Mouse (Mus musculus) monocyte, adult 5-6 weeks (primary cell): ENCODE results near the gene Dexi. TPM values are rescaled to one million over a fixed set of nuclear protein-coding genes. Genes with fewer than 3 reads are reported as not detected.

Experiments
- ATAC-seq: fragments of 153-309, 156-312 bp; replicated peaks from 2 replicates; pipeline ENCODE4 v1.8.0; 2017; ENCODE audit warnings: mild to moderate bottlenecking; ENCODE audit not compliant: low TSS enrichment, insufficient number of reproducible peaks, severe bottlenecking, poor library complexity, low FRiP score
- total RNA-seq: library from RNA; stranded (forward); fragments of 200-1000, 200-491, 200-594 nt; gene quantifications from 3 replicates; pipeline ENCODE4 v1.2.3, GENCODE M21; 2017

Gene Dexi
- total RNA-seq, 1 experiment from 2014 or later = 10.3 TPM

DNA sequence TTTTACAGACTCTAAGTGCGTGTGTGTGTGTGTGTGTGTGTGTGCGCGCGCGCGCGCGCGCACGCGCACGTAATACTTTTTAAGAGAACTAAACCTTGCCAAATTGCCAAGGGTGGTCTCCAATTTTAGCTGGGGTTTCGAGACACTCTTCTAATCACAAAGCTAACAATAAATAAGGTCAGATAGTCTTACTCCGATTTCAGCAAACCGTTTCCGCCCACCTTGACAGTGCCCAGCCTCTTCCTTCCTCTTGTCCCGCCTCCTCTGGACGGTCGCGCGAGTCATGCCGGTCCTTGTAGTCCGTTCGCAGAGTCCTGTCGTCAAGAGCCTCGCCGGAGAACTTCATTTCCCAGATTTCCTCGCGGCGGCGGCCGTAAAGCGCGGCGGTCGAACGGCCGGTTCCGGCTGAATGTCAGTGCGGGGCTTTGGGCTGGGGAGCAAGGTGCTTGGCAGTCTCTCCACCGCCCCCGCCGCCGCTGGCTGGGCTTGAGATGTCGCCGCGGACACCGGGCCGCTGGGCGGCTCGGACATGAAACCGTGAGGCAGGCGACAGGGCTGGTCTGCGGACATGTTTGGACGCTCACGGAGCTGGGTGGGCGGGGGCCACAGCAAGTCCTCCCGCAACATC is 2.3 kb upstream of the Dexi start, which contains the start of gene Clec16a:
Gene Clec16a (plus strand): TSS at position 345 of the 628 bp plus-strand sequence.
- peak; percentile 89 for ATAC-seq

DNA sequence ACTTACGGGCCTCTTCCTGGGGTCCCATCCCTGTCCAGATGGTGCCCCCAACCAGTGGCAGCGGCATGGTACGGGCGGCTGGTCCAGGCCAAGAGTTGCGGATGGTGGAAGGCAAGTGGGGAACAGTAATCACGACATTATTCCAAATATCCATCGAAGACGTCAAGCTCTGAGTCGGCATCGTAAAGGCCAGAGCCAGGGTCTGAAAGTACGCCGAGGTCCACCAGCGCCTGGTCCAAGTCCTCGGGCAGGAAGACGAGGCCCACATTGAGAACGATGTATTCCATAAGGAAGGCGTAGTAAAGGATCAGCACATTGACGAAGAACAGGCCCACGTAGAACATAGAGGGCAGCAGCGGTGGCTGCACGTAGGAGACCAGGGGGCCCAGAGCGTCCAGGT is 588 bp downstream of the Dexi start:
- ATAC-seq = no peak

DNA sequence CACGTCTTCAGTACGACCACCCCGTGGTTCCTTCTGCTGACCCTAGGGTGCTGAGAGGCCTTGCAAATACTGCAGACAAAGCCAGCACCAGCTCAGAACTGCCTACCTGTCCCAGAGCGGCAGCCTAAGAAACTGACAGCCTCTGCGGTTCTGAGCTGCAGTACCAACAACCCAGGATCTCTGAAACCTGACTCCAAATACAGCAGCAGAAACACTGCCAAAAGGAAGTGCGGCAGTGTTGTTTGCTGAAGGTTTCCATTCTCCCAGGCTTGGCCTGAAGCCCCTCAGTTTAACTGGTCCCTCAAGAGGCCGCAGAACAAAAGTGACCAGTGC is 1.3 kb downstream of the Dexi start:
- no peak for ATAC-seq

DNA sequence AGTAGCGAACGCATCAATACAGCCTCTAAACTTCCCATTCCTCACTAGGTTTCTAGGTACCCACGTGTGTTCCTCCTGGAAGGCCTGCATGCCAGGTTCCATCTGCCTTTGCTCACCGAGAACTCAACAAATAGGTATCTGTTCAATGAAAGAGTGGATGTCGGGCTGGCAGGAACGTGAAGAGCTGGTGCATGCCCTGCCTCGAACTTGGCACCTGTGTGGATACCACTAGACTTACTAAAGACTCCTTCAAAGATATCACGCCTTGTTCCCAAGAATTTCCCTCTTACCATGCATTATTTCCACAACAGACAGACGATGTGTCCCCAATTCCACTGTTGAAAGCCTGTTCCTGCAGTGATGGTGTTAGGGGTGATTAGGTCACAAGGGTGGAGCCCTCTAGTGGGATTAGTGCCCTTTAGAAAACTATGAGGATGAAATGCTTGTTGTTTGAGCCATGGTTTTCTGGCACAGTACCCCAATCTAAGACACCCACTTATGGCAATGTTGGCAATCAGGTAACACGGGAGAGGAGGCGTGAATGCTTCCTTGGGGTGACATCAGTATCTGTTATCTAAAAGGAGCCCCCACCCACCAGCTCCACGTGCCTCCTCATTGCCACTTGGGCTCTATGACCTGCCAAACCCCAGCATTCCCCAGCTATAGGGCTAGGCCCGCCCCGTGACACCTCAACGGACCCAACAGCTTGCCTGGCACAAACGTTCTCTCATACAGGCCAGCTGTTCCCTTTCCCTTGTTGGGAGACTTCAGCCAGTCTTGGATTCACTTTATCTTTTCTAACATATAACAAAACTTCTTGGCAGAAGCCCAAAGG is 1.9 kb downstream of the Dexi start:
- ATAC-seq = no peak

DNA sequence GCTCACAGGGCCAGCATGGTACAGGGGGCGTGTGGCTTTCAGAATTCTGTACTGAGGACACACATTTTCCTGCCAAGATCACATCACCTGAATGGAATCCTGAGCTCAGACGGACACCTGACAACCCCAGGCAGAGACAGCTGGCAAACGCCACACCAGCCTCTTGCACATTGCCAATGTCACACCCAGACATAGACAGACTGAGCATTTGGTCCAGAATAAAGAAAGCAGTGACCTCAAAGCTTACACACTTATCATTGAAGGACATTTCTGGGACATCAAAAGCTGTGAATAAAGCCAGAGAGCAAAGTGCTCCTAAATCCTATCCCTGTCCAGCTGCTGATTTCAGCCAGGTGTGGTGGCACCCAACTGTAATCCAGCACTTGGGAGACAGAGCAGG is 5.9 kb downstream of the Dexi start:
- no peak for ATAC-seq

DNA sequence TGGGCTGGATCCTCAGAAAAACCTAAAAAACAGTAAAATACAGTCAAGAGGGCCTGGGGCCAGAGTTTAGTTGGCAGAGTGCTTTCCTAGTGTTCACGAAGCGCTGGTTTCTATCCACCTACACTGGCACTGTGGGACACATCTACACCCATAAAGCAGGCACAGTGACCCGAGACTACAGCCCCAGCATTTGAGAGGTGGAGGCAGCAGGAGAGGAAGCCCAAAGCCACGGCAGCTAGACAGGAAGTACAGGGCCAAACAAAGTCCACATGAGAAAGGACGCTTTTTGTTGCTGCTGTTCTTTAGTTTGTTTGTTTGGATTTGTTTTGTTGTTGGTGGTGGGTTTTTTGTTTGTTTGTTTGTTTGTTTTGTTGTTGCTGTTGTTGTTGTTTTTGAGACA is 6.5 kb downstream of the Dexi start:
- ATAC-seq = no peak

DNA sequence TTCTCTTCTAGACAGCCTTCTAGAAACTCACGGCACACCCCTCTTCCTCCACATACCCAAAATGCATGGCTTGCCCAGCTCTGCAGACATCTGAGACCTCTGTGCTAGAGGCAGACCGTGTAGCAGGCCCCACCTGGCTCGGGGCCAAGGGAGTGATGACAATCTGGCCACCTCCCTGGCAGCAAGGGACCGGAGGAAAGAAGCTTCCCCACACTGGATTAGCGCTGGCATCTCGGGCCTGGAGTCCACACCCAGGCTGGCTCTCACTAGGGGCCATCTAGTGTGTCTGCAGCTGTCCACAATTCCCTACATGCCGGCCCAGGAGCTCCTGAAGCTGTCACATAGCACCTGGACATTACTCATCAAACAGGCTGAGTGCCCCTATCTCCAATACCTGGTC is 8.3 kb downstream of the Dexi start:
- no peak for ATAC-seq

DNA sequence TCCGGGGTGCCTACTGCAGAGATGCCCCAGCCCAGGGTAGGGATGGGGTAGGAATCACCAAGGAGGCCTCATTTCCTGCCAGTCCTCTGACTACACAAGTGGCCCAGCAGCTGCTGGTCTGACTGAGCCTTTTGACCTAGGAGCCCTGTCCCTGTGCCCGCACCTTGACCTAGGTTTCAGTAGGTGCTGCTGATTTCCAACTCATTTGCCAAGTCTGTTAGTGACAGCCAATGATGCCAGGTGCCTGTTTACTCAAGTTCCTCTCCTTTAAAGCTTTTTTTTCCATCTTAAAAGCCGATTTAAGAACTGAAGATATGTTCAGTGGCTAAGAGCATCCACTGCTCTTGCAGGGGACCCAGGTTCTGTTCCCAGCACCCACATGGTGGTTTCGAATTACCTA is 9.1 kb downstream of the Dexi start:
- no peak for ATAC-seq

DNA sequence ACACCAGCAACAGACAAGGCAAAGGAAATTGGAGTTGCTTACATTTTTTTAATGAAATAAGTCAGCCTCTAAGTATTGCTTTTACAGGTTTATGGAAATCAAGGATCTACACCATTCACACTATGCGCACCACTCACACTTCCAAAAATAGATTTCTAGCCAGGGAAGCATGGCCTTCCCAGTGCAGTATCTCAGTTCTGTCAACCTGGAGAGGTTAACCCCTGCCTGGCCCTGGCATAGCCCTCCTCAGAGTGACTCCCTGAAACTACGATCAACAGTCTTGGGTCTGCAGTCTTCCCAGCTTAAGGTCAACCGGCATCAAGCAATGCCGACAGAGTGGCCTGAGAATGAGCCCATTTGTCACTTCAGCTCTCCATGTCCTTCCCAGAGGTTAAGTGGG is 12.7 kb downstream of the Dexi start:
- no peak for ATAC-seq

DNA sequence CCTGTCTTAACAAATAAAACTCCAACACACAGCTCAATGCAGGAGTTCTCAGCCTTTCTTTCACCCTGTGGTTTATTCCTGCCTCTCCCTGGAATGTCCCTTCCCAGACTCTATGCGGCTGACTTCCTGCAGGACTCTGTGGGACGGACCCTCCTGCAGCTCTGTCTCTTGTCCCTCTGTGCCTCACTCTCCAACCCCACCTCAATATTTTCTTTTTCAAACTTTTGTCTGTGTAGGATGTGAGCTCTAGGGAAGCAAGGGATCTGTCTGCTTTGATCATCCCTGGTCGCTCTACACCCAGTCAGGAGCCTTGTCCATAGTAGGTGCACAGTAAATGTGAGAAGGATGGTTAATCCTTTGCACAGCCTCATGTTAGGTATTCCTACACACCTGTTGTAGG is 14.5 kb downstream of the Dexi start:
- ATAC-seq = no peak

DNA sequence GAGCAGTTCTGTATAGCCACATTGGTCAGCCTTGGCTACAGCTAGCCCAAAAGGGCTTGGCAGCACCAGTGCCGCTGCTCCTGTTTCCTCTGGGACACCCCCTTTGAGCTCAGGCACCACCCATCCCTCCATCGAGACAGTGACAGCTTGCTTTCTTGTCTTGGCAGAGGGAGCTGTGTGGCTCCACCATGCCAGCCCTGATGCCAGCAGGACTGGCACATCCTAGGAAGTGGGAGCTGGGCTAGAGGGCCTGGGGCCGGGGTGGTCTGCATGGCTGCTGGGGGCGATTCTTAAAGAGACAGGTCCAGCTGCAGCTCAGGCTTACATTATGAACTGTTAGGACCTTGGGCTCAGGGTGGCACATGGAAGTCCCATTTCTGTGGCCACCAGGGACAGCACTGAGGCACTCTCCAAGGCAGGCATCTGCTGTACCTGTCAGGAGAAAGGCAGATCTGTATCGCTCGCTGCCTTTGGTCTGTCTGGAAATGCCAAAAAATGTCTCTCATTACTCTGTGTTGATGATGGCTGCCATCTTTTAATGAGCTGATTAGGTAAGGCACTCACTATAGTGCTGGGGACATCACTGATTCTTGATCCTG is 15.7 kb downstream of the Dexi start:
- ATAC-seq = no peak

DNA sequence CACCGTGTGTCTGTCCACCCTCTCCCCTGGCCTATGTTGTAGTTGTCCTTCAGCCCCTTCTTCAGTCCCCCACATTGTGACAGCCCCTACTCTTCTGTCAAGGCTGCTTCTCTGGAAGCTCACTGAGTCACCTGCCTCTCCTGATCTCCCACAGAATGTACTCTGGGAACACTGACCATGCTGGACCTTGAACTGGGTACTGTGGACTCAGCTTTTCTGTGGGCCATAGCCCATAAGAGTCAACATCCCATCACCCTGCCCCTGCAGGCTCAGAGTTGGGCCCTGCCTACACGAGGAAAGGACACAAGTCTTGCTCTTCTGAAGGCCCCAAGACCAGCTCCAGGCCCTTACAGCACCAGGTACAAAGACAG is 17.3 kb downstream of the Dexi start:
- no peak for ATAC-seq

DNA sequence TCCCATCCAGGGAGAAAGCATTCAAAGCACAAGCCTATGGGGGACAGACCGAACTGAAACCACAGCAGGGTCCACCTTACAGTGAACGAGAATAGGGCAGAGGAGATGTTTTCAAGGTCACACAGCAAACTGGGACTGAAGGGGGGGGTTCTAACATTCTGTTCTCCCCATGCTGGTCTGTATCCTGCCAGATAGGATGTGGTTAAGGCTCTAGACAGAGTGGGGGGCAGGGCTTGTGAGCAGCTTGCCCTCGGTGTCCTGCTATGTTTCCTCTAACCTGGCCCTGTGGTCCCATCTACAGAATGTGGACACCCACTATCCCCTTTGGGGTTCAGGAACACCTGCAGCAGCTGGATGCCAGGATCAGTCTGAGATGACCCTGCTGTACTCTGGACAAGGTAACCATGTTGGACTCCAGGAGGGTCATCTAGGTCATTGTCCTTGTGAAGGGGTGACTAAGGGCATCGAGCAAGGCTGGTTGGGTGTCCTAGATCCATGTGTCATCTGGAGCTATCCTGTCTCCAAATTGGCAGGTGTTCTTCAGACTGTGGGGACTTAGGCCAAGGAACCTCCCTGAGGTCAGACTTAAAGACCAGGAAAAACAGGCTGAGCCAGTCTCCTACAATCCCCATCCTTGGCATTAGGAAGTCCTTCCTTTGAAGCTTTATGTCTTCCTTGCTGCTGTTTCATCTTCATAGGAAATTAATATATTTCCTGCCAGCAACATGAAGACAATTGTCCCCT is 17.8 kb downstream of the Dexi start:
- ATAC-seq = no peak

DNA sequence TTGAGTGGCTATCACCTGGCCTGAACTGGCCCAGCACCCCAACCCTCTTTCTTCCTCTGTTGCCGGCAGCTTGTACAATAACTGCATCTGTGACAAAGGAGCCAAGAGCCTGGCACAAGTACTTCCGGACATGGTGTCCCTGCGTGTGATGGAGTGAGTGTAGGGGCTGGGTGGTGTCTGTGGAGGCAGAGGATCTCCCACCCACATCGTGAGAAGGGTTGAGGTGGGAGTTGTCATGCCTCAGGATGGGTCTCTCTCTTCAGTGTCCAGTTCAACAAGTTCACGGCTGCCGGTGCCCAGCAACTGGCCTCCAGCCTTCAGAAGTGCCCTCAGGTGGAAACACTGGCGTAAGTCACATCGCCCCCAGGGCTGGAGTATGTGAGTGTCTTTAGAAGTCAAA is 19.2 kb downstream of the Dexi start:
- no peak for ATAC-seq

DNA sequence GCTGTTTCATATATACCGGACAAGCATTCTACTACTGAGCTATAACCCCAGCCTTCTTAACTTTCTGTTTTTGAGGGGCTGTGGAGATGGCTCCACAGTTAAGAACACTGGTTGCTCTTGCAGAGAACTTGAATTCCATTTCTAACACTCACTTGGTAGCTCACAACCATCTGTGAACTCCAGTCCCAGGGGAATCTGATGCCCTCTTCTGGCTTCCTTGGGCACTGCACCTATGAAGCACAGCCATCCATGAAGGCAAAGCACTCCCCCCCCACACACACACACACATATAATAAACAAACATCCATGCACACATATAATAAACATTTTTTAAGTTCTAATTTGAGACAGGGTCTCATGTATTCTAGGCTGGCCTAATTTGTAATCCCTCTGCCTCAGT is 20.0 kb downstream of the Dexi start:
- ATAC-seq = 0 out of 2 replicates have a peak, but pooled peaks have one; percentile 34

DNA sequence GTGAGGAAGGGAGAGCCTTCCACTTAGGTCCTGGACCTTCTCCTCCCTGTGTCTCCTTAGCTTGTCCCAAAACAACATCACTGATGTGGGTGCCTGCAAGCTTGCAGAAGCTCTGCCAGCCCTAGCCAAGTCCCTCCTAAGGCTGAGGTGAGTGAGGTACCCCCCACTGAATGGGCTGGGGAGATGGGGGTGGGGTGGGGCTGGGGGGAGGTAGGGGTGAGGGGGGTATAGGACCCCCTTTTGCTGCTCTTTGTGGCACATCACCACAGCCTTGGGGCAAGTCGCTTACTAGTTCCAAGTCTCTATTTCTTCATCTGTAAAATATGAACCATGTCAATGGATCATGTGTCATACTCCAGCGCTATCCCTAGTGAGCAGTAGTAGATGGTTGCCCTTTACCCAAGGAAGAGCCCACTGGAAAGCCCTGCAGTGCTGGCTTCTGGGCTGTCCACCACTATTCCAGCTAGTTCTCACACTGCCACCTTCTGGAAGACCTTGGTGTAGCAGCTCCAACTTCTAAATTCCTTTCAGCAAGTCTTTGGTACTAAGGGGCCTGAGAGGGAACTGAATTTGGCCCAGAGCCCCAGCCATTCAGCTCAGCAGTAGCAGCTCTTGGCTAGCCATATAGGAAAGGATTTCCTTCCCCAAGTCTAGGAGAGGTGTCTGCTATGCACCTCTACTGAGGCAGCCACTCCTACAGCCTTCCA is 21.8 kb downstream of the Dexi start:
- ATAC-seq = peak; percentile 62

DNA sequence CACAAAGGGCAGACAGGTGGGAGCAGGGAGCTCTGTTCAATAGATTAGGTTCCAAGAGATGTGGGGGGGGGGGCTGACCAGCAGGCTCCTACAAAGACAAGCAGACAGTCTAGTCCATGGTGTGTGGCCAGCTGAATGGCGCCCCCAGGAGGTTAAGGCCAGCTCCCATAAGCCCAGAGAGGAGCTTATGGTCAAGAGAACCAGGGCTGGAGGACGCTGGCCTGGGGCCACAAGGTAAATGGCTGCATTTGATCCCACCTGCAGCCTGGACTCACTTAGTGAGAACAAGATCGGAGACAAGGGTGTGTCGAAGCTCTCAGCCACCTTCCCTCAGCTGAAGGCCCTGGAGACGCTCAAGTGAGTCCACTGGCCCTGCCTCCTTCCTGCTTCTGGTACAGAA is 24.8 kb downstream of the Dexi start:
- no peak for ATAC-seq

DNA sequence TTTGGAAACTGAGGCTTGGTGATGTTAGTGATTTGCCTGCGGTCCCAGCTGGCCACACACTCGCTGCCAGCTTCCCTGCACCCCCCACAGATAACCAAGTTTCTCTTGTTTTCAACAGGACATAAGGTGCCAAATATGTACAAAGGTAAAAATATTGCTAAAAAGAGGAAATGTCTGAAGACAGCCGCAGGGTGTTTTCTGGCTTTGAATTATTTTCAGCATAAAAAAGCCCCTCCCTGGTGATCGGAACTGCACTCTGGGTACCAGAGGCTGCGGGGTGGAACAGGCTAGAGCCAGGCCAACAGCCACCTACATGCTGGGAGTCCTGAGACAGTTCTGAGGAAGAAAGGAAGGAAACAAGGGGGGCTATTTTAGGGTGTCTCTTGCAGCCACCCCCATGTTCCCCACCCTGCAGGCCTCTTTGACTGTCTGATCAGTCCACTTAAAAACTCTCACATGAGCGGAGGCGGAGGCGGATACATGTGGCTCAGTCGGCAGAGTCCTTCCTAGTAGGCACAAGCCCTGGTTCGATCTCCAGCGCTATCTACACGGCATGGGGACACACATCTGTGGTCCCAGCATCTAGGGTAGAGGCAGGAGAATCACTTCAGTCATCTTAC is 26.8 kb downstream of the Dexi start:
- ATAC-seq = 0 out of 2 replicates have a peak, but pooled peaks have one; percentile 16
